Mouse (Mus musculus): ENCODE results near the gene Lyrm7.
"Not testable (repeated sequence)": the region's sequence is repeated elsewhere in the genome, so short reads cannot be mapped to it uniquely, and the experiment has no call there.

Lyrm7 gene

DNA sequence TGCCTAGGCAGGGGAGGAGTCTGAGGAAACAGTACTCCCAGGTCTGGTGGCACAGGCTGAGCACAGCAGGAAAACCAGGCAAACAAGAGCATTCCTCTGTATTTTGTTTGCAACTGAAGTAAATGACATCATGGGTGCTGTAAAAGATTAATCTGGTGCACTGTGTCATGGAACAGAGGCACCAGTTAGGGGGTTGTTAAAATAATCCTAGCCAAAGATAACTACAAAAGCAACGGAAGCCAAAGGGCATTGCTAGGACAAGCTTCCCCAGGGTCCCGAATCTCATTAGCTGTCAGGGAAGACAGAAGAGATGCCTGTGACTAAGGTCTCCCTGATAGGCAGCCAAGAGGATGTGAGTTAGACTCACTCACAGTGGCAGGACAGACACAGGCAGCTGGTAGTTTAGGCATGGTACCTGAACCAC lies 20.3 kb upstream of the Lyrm7 start:
- no peak for DNase-seq (ENCODE audit: low spot score)

DNA sequence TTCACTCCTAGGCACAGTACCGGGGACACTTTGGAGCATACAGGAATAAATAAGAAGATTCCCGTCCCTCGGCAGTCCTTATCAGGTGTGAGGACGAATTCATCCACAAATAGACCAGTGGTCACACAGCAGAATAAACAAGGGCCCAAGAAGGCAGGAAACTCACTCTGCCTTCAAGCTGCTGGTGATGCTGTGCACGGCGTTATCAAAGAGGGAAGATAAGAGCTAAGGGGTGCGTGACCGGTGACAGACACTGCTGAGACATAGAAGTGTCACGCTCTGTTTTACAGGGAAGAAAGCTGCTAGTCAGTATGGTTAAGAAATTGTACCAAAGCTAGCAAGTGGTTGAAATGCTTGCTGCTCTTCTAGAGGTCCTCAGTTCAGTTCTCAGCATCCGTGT lies 19.2 kb upstream of the Lyrm7 start:
- DNase-seq (ENCODE audit: low spot score) = no peak

DNA sequence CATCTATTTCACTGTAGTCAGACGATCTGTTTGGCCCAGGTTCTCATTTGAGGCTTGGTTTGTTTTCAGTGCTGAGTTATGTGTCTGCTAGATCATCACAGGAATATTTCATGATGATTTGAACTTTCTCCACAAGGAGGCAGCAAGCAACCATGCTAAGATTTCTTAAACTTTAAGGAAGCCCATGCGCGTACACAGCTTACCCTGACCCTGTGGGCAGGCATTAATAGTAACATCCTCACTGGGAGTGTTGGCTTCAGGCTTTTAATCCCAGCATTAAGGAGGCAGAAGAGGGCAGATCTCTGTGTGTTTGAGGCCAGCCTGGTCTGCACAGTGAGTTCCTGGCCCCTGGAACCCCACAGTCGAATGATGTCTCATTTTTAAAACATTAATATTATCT lies 18.7 kb upstream of the Lyrm7 start:
- peak; percentile 32 for DNase-seq (ENCODE audit: low spot score)

DNA sequence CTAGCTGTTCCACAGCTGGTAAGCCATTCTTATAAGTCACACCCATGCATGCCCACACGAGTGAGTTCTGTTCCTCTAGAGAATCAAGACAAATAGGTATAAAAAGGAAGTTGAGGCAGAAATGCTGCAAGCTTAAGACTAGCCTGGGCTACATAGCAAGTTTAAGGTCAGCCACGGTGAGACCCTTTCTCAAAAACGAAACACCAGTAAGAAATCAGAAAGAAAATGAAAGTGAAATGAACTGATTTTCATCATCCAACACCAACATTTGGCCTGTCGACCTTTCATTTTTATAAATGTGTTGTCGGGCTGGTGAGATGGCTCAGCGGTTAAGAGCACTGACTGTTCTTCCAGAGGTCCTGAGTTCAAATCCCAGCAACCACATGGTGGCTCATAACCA lies 18.2 kb upstream of the Lyrm7 start:
- DNase-seq (ENCODE audit: low spot score) = no peak

DNA sequence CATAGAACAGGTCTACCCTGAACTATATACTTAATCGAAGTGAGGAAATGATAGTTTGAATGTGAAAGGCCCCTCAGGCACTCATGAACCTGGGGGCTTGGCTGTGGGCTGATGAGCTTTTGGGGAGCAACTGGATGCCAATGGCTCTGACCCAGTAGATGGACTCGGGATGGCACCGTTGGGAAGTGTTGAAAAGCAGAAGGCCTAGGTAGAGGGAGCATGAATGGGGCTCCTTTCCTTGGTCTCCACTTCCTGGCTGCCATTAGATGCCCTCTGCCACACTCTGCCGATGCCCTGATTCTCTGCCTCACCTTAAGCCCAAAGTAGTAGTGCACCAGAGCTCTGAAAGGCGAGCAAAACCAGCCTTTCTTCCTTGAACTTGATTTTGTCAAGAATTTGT lies 15.3 kb upstream of the Lyrm7 start:
- no peak for DNase-seq (ENCODE audit: low spot score)

DNA sequence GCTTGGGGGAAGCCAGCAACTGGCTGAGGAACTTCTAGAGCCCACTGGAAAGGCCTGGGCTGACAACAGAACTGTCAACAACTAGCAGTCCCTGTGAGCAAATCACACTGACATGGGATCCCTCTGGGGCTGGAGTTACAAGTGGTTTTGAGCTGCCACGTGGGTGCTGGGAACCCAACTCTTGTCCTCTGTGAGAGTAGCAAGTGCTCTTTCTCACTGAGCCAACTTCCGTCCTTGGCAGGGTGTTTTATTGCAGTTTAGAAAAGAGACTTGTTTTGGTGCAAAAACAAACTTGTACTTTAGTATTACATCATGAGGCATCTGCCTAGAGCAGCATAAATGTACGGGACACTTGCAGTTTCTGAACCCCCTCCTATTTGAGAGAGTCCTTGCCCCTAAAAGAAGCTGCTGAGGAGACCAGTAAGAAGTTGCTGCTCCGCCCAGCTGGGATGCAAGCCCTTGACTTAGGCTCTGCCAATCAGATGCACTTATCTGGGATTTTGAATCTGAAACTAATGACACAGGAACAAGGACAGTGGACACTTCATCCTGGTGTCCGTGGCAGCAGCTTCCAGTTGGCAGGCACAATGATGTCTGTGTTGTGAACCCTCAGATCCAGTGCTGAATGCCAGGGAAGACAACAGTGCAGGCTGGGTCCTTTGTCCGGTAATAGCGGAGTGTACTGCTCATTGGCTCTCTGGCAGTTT lies 11.3 kb upstream of the Lyrm7 start:
- no peak for DNase-seq (ENCODE audit: low spot score)

DNA sequence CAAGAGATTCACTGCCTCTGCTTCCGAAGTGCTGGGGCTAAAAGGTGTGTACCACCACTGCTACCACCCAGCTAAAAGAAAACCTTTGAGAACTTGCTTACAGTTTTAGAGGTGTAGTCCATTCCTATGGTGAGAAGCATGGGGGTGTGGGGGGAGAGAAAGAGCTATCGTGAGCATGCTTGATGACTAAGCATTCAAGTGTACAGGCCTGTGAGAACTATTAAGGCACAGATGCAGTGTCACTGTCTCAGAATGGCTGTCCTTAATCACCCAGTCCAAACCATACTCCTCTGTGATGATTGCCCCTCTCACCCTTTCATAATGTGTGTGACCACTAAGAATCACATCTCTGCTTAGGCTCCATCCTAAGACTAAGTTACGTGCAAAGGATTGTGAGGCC lies 8.6 kb upstream of the Lyrm7 start:
- no peak for DNase-seq (ENCODE audit: low spot score)

DNA sequence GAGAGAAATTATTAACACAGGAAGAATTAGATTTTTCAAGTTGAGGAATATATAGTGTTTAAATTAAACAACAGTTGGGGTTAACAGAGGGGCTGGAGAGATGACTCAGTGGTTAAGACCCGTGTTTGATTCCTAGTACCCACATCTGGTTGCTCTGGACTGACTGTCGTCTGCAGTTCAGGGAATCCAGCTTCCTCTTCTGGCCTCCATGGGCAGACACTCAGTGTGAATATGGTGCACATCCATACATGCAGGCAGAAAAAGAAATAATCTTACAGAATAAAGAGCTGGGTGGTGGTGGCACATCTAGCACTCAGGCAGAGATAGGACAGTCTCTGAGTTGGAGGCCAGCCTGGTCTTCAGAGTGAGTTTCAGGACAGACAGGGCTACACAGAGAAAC lies 7.7 kb upstream of the Lyrm7 start:
- DNase-seq (ENCODE audit: low spot score) = no peak

DNA sequence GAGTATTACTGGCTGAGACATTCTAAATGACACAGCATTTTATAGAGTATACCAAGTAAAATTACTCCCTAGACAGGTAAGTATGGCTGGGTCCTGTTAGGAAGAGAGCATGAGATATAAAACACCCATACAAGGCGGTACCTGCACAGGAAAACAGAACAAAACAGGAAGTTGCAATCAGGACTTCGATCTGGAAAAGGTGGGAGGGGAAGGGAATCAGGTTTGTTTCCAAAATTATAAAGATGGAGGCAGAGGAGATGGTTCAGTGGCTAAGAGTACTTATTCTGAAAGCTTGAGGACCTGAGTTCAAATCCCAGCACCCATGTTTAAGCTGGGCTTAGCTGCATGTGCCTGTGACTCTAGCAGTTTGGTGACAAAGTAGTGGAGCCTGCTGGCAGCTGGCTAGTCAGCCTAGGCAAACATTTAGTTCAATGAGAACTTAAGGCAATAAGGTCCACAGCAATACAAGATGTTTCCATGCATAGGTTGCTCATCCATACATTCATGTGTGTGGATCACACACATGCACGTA lies 7.3 kb upstream of the Lyrm7 start:
- DNase-seq (ENCODE audit: low spot score) = no peak

DNA sequence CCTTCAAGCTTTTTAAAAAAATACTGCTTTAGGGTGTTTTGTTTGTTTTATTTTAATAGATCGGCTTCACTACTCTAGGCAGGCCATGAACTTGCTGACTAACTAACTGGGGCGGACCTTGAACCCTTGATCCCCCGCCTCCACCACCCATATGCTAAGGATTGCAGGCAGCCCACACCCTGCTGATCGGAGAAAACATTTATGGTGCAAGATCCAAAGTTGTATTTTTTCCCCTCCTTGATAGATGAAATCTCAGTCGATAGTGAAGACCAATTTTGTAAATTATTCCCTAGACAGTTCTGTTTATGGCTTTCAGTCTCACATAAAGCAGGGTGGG lies 6.3 kb upstream of the Lyrm7 start:
- DNase-seq (ENCODE audit: low spot score) = no peak

DNA sequence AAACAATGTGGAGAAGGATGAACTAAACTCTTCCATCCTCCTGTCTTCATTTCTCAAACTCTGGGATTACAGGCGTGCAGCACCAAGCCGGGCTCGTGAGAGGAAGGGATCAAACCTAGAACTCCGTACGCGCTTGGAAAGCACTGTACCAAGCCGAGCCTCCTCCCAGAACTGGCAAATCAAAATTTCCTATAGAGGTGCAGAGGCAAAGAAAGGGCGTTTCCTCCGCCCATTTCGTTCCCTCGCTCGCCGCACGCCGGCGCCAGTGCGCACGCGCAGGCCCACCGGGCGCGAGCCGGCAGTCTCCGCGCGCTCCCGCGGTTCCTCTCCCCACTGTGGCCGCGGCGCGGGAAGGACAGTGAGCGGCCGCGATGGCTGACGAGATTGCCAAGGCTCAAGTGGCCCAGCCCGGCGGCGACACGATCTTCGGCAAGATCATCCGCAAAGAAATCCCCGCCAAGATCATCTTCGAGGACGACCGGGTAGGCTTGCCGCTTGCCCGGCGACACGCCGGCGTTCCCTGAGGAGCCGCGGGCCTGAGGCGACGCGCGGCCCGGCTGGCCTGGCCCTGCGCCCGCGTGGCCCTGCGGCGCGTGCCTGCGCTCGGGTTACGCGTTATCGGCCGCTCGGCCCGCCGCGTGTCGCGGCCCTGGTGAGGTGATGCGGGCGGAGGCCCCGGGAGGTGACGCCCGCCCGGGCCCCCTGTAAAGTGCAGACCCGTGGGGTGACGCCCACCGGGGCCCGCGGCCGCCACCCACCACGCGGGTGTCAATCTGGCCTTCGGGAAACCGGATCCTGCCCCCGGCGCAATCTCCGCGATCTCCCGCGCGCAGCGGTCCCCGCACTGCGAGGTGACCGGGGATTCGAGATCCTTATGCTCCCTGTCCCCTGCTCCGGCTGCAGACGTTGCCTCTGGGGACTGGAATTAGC lies 5.7 kb upstream of the Lyrm7 start, which contains the start of gene Hint1:
Gene Hint1, plus strand, starts transcription at position 265 of the 930 bp plus-strand sequence.
- DNase-seq (ENCODE audit: low spot score) = peak; percentile 94

DNA sequence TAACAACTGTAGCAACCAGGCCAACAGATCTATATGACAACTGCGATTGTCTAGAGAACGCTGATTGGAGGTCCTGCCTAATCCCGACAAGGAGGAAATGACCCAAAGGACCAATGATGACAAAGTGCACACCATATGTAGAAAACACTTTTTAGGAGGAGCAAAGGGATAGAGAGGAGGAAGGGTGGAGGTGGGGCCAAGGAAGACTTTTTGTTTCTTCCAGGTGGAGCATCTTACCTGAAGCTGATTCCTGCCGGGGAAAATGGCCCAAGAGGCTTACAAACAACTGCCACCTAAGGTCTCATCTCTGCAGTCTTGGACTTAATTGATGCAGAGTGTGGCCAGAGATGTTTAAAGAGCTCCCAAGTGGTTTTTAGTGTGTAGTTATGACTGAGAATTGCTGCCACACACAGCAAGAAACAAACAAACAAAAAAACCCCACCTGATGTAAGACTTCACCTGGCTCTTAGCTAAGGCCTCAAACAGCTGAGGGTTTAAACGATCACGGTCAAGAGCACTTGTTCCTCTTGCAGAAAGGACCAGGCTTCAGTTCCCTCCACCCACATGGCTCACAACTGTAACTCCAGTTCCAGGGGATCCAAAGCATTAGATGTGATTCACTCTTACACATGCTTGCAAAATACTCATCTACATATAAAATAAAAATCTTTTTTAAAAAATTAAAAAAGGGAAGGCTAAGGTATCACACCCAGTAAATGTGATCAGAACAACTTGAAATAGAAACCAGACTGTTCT lies 4.8 kb upstream of the Lyrm7 start:
- no peak for DNase-seq (ENCODE audit: low spot score)

DNA sequence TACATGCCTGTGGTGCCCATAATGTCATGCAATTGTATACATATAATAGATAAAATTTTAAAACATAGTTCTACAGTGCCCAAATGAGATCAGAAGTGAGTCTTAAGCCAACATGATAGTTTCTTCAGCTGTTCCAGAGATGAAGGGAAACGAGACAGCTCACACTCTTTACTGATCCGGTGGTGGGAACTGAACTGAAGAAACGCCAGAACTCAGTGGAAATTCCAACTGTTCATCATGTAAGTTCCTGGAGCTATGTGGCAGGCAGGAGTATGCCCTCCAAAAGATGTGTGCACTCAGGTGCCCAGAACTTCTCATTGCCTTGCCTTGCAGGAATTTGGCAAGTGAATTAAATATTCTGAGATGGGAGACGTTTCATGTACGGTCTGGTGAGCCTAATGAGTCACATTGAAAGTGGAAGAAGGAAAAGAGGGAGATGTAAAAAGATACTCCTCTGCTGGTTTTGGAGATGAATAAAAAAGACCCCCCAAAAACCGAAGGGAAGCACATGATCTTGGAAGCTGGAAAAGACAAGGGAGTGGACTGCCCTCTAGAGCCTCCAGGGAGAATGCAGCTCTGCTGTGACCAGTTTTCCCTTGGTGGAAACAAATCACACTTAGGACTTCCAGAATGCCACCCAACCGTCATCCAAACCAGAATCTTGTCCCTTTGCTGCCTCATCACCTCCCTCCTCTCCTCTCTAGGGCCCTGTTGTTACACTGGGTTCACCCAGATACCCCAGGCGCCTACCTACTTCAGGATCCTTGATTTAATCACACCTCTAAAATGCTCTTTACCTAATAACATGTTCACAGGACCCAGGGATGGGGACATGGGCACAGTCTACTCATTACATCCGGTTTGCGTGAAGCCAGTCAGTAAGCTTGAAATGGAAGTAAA lies 2.2 kb upstream of the Lyrm7 start:
- DNase-seq (ENCODE audit: low spot score) = peak; percentile 37

DNA sequence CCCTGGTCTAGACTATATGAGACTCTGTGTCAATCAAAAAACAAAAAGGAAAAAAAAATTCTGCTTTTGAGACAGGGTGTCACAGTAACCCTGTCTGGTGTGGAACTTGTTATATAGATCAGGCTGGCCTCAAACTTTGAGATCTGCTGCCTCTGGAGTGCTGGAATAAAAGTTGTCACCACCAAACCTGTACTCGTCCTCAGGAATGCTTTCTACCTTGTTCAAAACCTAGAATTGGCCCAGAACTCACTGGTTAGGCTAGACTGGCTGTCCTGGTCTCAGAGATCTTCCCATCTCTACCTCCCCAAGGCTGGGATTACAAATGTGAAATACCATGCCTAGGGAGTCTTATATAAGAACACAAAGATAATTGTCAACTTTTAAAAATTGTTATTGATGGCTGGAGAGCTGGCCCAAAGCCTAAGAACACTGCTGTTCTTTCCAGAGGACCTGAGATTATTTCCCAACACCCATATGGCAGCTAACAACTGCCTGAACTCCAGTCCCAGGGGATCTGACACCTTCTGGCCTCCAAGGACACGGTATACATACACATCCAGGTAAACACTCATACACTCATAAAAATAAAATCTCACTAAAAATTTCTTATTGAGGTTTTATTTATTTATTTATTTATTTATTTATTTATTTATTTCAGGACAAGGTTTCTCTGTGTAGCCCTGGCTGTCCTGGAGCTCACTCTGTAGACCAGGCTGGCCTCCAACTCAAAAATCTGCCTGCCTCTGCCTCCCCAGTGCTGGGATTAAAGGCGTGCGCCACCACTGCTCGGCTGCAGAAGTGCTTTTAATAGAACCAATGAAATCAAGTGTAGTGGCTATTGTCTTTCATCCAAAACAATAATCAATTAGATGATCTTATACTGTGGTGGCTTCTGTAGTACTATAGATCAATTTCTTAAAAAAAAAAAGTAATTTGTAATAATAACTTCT lies 1.0 kb upstream of the Lyrm7 start:
- DNase-seq (ENCODE audit: low spot score) = no peak

DNA sequence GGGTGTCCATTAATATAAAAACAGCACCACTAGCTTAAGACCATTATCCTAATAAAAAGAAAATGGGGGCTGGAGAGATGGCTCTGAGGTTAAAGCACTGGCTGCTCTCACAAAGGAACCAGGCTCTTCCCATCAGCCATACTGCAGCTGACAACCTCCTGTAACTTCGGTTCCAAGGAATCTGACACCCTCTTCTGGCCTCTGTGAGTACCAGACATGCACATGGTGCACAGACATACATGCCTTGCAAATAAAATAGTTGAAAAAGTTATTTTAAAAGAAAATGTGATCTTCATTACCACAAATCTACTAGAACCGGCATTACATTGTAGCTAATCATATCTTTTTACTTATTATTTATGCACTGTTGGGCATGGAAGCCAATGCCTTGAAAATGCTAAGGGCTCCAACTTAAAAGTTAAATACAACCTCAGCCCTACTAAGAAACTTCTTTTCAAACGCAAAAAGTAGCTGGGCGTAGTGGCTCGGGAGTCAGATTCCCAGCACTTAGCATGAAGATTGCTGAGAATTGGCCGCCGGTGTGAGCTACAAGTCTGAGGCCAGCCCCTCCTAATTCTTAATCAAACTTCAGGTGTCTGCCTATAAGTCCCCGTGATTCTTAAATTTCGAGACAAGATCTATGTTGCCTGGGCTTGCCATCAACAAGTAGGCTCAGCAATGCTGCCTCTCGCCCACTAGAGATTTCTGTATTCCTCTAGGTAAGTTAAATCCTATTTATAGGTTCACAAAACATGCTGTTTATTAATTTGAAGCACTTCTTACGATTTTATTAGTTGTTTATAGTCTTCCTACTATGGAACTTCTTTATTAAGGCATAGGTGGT lies 1.2 kb downstream of the Lyrm7 start:
- no peak for DNase-seq (ENCODE audit: low spot score)

DNA sequence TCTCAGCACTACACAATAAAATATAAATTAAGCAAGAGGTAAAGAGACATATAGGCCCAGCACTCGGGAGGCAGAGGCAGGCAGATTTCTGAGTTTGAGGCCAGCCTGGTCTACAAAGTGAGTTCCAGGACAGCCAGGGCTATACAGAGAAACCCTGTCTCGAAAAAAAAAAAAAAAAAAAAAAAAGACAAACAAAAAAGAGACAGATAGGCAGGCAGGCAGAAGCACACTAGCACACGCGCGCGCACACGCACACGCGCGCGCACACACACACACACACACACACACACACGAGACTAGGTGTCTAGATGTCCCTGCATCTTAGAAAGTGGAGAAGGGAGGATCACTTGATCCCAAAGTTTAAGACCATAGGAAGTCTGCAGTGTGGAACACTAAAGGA lies 1.8 kb downstream of the Lyrm7 start:
- not testable (repeated sequence) for DNase-seq (ENCODE audit: low spot score)

DNA sequence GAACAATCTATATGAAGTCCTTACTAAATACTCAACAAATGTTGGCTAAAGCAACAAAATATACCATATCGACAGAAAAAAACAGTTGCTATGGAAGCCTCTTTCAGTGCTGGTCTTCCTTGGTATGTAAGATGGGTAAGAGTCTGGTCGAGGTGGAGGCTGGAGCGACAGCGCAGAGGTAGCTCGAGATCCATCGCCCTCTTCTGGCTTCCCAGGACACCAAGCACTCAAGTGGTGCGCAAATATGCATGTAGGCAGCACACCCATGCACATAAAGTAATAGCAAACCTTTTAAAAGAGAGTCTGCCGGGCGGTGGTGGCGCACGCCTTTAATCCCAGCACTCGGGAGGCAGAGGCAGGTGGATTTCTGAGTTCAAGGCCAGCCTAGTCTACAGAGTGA lies 9.1 kb downstream of the Lyrm7 start:
- DNase-seq (ENCODE audit: low spot score) = no peak

DNA sequence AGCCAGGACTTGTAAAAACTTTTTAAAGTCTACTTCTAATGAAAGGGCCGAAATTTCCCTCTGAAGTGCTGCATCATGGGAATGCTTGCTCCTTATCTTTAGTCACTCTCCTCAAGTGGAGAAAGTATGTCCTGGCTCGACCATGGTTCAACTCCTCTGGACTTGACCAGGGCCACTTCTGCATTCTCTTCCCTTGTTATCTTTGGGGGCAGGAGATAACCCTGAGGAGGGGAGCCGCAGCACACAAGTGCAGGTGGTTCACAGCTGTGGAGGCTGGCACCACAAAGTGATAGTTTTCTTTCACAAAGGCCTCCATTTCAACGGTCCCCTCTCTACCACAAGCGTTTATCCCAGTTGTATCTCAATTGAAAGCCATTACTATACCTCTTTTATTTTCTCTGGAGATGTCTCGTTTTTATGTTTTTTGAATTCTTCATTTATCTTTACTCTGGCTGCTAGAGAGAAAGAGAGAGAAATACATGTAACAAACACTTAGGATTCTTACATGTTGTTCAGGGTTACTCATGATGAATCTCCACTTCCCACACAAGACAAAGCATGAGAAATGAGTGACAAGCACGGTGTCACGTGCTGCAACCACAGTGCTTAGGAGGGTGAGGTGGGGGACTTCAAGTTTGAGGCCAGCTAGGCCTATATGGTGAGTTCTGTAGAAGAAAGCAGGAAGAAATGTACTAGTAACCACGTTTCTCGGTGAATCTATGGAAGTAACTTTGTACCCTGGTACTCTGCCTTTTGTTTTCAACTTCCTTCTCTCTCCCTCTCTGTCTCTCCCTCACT lies 10.6 kb downstream of the Lyrm7 start:
- DNase-seq (ENCODE audit: low spot score) = no peak
